Mouse (Mus musculus): ENCODE results near the gene Egf.

DNA sequence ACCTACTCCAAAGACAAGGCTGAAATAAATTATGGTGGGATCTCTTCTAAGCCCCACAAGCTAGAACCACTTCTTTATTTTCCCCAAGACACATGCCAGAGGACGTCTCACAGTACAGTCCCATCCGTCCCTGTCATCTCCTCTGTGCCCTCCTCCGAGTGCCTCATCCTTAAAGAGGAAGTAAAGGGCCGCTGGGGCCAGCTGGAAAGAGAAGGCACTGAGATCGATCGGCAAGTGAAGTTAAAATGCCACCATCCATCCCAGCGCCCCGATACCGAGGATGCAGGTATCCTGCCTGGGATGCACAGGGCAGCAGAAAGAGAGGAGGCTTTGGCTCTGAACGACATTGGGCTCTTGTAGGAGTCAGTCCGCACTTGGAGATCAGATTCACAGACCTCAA lies 97.3 kb downstream of the Egf start:
- no peak for TF ChIP-seq POLR2A (IDR thresholded peaks at IDR 0.05; ENCODE audit: control insufficient read depth, extremely low read depth, insufficient read depth, low read length, poor library complexity)
- TF ChIP-seq CTCF (IDR thresholded peaks at IDR 0.05; ENCODE audit: borderline replicate concordance, control insufficient read depth, extremely low read depth, insufficient read depth, low read length, poor library complexity) = no peak
